Mouse (Mus musculus): ENCODE results near the gene Ehd1.

GRCm38 (mm10) chr19:6335458-6335827, 58.9 kb downstream of the Ehd1 start:
- TF ChIP-seq GATA1 (IDR thresholded peaks at IDR 0.05; ENCODE audit: low read depth, low read length) (no peak), EP300 (IDR thresholded peaks at IDR 0.05; ENCODE audit: low read depth in 1 of 2, low read length in 2 of 2) (no peak), USF1 (IDR thresholded peaks at IDR 0.05; ENCODE audit: low read depth, low read length) (no peak), CTCF (IDR thresholded peaks at IDR 0.05 in 2 of 3, conservative IDR thresholded peaks at IDR 0.05 in 1 of 3; ENCODE audit: control insufficient read depth in 1 of 3, insufficient read depth in 1 of 3, low read depth in 2 of 3, low read length in 3 of 3, poor library complexity in 1 of 3, severe bottlenecking in 1 of 3) (no peak)
